Mouse (Mus musculus): ENCODE data around the gene Rtkn2. TPM values are rescaled to one million over a fixed set of nuclear protein-coding genes. Genes with fewer than 3 reads are reported as not detected.

Rtkn2 gene
- polyA plus RNA-seq, 1 experiment from 2014 or later = 6.7 TPM

GRCm38 (mm10) chr10:68063806-68064545 lies 84.6 kb downstream of the Rtkn2 start:
- ATAC-seq (ENCODE audit: extremely low read depth, insufficient number of reproducible peaks, low FRiP score, low TSS enrichment) = no peak

GRCm38 (mm10) chr10:68064571-68064970 lies 85.2 kb downstream of the Rtkn2 start:
- WGBS = 85% methylated on average over 10 of the region's 10 CpGs
- no peak for ATAC-seq (ENCODE audit: extremely low read depth, insufficient number of reproducible peaks, low FRiP score, low TSS enrichment)
- peaks cover 4% of the 10 kb centered on the region for H3K4me1 ChIP-seq
- no peaks in the 10 kb centered on the region for H3K27me3 ChIP-seq (replicated peaks)
- H3K9me3 ChIP-seq = no peaks in the 10 kb centered on the region
- H3K36me3 ChIP-seq = no peaks in the 10 kb centered on the region
- no peak overlapping the region for H3K9ac ChIP-seq
- H3K27ac ChIP-seq (replicated peaks) = no peak overlapping the region
- H3K4me2 ChIP-seq = no peak overlapping the region
- H3K4me3 ChIP-seq = no peak overlapping the region

More at GRCm38 (mm10) chr10:68063806-68064545, 84.6 kb downstream of the Rtkn2 start:
- no peak overlapping the region for H3K27ac ChIP-seq (replicated peaks)
- no peaks in the 10 kb centered on the region for H3K9me3 ChIP-seq
- H3K9ac ChIP-seq = no peak overlapping the region
- H3K36me3 ChIP-seq = no peaks in the 10 kb centered on the region
- H3K4me1 ChIP-seq = peaks cover 4% of the 10 kb centered on the region
- H3K27me3 ChIP-seq (replicated peaks) = no peaks in the 10 kb centered on the region
- H3K4me2 ChIP-seq = no peak overlapping the region
- H3K4me3 ChIP-seq = no peak overlapping the region
- 58% methylated on average over 8 of the region's 8 CpGs for WGBS

- ATAC-seq (ENCODE audit: extremely low read depth, insufficient number of reproducible peaks, low FRiP score, low TSS enrichment) = no peak
- Histone ChIP-seq H3K36me3 (no peaks in the 10 kb centered on the region), H3K27me3 (replicated peaks) (no peaks in the 10 kb centered on the region), H3K4me3 (no peak overlapping the region), H3K27ac (replicated peaks) (no peak overlapping the region), H3K9me3 (no peaks in the 10 kb centered on the region), H3K4me2 (no peak overlapping the region), H3K4me1 (peaks cover 4% of the 10 kb centered on the region), H3K9ac (no peak overlapping the region)
- WGBS = 73% methylated on average over 5 of the region's 5 CpGs
Measured at GRCm38 (mm10) chr10:68066173-68066572, 86.8 kb downstream of the Rtkn2 start.

GRCm38 (mm10) chr10:68067961-68068360 lies 88.6 kb downstream of the Rtkn2 start:
- Histone ChIP-seq H3K4me3 (no peak overlapping the region), H3K4me1 (peaks cover 4% of the 10 kb centered on the region), H3K9me3 (no peaks in the 10 kb centered on the region), H3K27ac (replicated peaks) (no peak overlapping the region), H3K4me2 (no peak overlapping the region), H3K27me3 (replicated peaks) (no peaks in the 10 kb centered on the region), H3K36me3 (no peaks in the 10 kb centered on the region), H3K9ac (no peak overlapping the region)
- ATAC-seq (ENCODE audit: extremely low read depth, insufficient number of reproducible peaks, low FRiP score, low TSS enrichment) = no peak
- 72% methylated on average over 5 of the region's 5 CpGs for WGBS

GRCm38 (mm10) chr10:68068426-68068825 lies 89.1 kb downstream of the Rtkn2 start:
- Histone ChIP-seq H3K27me3 (replicated peaks) (no peaks in the 10 kb centered on the region), H3K27ac (replicated peaks) (no peak overlapping the region), H3K36me3 (no peaks in the 10 kb centered on the region), H3K9ac (no peak overlapping the region), H3K4me3 (no peak overlapping the region), H3K4me2 (no peak overlapping the region), H3K9me3 (no peaks in the 10 kb centered on the region), H3K4me1 (peaks cover 4% of the 10 kb centered on the region)
- 50% methylated on average over 8 of the region's 8 CpGs for WGBS
- no peak for ATAC-seq (ENCODE audit: extremely low read depth, insufficient number of reproducible peaks, low FRiP score, low TSS enrichment)

- Histone ChIP-seq H3K4me1 (no peaks in the 10 kb centered on the region), H3K27ac (replicated peaks) (no peak overlapping the region), H3K9ac (no peak overlapping the region), H3K27me3 (replicated peaks) (no peaks in the 10 kb centered on the region), H3K4me3 (no peak overlapping the region), H3K9me3 (no peaks in the 10 kb centered on the region), H3K36me3 (no peaks in the 10 kb centered on the region), H3K4me2 (no peak overlapping the region)
- 80% methylated on average over 7 of the region's 7 CpGs for WGBS
- ATAC-seq (ENCODE audit: extremely low read depth, insufficient number of reproducible peaks, low FRiP score, low TSS enrichment) = no peak
Measured at GRCm38 (mm10) chr10:68071041-68071440, 91.7 kb downstream of the Rtkn2 start.

GRCm38 (mm10) chr10:68072626-68073025 lies 93.3 kb downstream of the Rtkn2 start:
- Histone ChIP-seq H3K27ac (replicated peaks) (no peak overlapping the region), H3K4me3 (no peak overlapping the region), H3K4me1 (no peaks in the 10 kb centered on the region), H3K36me3 (no peaks in the 10 kb centered on the region), H3K27me3 (replicated peaks) (no peaks in the 10 kb centered on the region), H3K9me3 (no peaks in the 10 kb centered on the region), H3K4me2 (no peak overlapping the region), H3K9ac (no peak overlapping the region)
- no peak for ATAC-seq (ENCODE audit: extremely low read depth, insufficient number of reproducible peaks, low FRiP score, low TSS enrichment)
- WGBS = 78% methylated on average over 4 of the region's 4 CpGs

GRCm38 (mm10) chr10:68074291-68074690 lies 94.9 kb downstream of the Rtkn2 start:
- no peaks in the 10 kb centered on the region for H3K4me1 ChIP-seq
- H3K27me3 ChIP-seq (replicated peaks) = no peaks in the 10 kb centered on the region
- WGBS = 82% methylated on average over 12 of the region's 12 CpGs
- no peaks in the 10 kb centered on the region for H3K36me3 ChIP-seq
- no peak overlapping the region for H3K4me2 ChIP-seq
- no peak overlapping the region for H3K9ac ChIP-seq
- H3K27ac ChIP-seq (replicated peaks) = no peak overlapping the region
- H3K9me3 ChIP-seq = peaks cover 6% of the 10 kb centered on the region; the same call in 1 of the 2 replicates
- H3K4me3 ChIP-seq = no peak overlapping the region
- no peak for ATAC-seq (ENCODE audit: extremely low read depth, insufficient number of reproducible peaks, low FRiP score, low TSS enrichment)

- 85% methylated on average over 5 of the region's 5 CpGs for WGBS
- ATAC-seq (ENCODE audit: extremely low read depth, insufficient number of reproducible peaks, low FRiP score, low TSS enrichment) = no peak
Measured at GRCm38 (mm10) chr10:68075181-68075580, 95.8 kb downstream of the Rtkn2 start.

GRCm38 (mm10) chr10:68078708-68079107 lies 99.3 kb downstream of the Rtkn2 start:
- peaks cover 17% of the 10 kb centered on the region for H3K4me1 ChIP-seq
- no peaks in the 10 kb centered on the region for H3K27me3 ChIP-seq (replicated peaks)
- ATAC-seq (ENCODE audit: extremely low read depth, insufficient number of reproducible peaks, low FRiP score, low TSS enrichment) = no peak
- H3K9me3 ChIP-seq = peaks cover 6% of the 10 kb centered on the region; the same call in 1 of the 2 replicates
- no peaks in the 10 kb centered on the region for H3K36me3 ChIP-seq
- H3K4me2 ChIP-seq = no peak overlapping the region
- no peak overlapping the region for H3K27ac ChIP-seq (replicated peaks)
- no peak overlapping the region for H3K4me3 ChIP-seq
- WGBS = 84% methylated on average over 3 of the region's 3 CpGs
- H3K9ac ChIP-seq = no peak overlapping the region

More at GRCm38 (mm10) chr10:68075181-68075580, 95.8 kb downstream of the Rtkn2 start:
- Histone ChIP-seq H3K27ac (replicated peaks) (no peak overlapping the region), H3K4me2 (no peak overlapping the region), H3K4me3 (no peak overlapping the region), H3K27me3 (replicated peaks) (no peaks in the 10 kb centered on the region), H3K4me1 (peaks cover 5% of the 10 kb centered on the region), H3K36me3 (no peaks in the 10 kb centered on the region), H3K9me3 (peaks cover 6% of the 10 kb centered on the region; the same call in 1 of the 2 replicates), H3K9ac (no peak overlapping the region)

GRCm38 (mm10) chr10:68079910-68080670 lies 100.7 kb downstream of the Rtkn2 start:
- Histone ChIP-seq H3K27me3 (replicated peaks) (no peaks in the 10 kb centered on the region), H3K27ac (replicated peaks) (no peak overlapping the region), H3K9me3 (peaks cover 6% of the 10 kb centered on the region; the same call in 1 of the 2 replicates), H3K36me3 (no peaks in the 10 kb centered on the region), H3K4me3 (no peak overlapping the region), H3K4me2 (no peak overlapping the region), H3K9ac (no peak overlapping the region), H3K4me1 (peaks cover 17% of the 10 kb centered on the region)
- no peak for ATAC-seq (ENCODE audit: extremely low read depth, insufficient number of reproducible peaks, low FRiP score, low TSS enrichment)
- 64% methylated on average over 10 of the region's 10 CpGs for WGBS
